Mouse (Mus musculus) frontal cortex, adult 2 months (tissue): Measurements from ENCODE around the gene Aff4. TPM values are rescaled to one million over a fixed set of nuclear protein-coding genes. Genes with fewer than 3 reads are reported as not detected.
"Not testable (repeated sequence)": the region's sequence is repeated elsewhere in the genome, so short reads cannot be mapped to it uniquely, and the experiment has no call there.

Experiments
- DNase-seq, 2 experiments: peaks; one replicate each; pipeline ENCODE4 v3.0.0; 2022; ENCODE audit warnings: low spot score in 1 of 2; ENCODE audit errors: extremely low spot score in 1 of 2
- polyA plus RNA-seq: library from polyadenylated mRNA; depleted of rRNA; stranded (reverse); fragments of >200 nt; gene quantifications from 2 replicates; pipeline ENCODE4 v1.2.3, GENCODE M21; 2012; rRNA removed

Gene Aff4
- polyA plus RNA-seq: 42.9 and 48.5 TPM in 2 replicates

GRCm38 (mm10) chr11:53350291-53351223, at the start of gene Aff4:
Gene Aff4 (plus strand): TSS chr11:53350833.
- DNase-seq: peak; percentile 40 to 81

- DNase-seq: no peak
Observed at GRCm38 (mm10) chr11:53301167-53301515, 49.5 kb upstream of the Aff4 start.

GRCm38 (mm10) chr11:53304044-53304840, 46.4 kb upstream of the Aff4 start:
- no peak for DNase-seq

- DNase-seq: no peak
Observed at GRCm38 (mm10) chr11:53306965-53307364, 43.7 kb upstream of the Aff4 start.

GRCm38 (mm10) chr11:53307558-53308065, 43.0 kb upstream of the Aff4 start:
- DNase-seq: no peak

- DNase-seq: no peak
Observed at GRCm38 (mm10) chr11:53308251-53308864, 42.3 kb upstream of the Aff4 start.

- DNase-seq: no peak
Observed at GRCm38 (mm10) chr11:53308884-53309310, 41.7 kb upstream of the Aff4 start.

- DNase-seq: no peak
Observed at GRCm38 (mm10) chr11:53311385-53311784, 39.2 kb upstream of the Aff4 start.

- not testable (repeated sequence) for DNase-seq
Observed at GRCm38 (mm10) chr11:53312823-53313222, 37.8 kb upstream of the Aff4 start.

GRCm38 (mm10) chr11:53314770-53315173, 35.9 kb upstream of the Aff4 start:
- no peak for DNase-seq

GRCm38 (mm10) chr11:53316996-53317395, 33.6 kb upstream of the Aff4 start:
- peak in 1 of 2 experiments; percentile 39 for DNase-seq

GRCm38 (mm10) chr11:53318041-53318440, 32.6 kb upstream of the Aff4 start:
- DNase-seq: no peak

GRCm38 (mm10) chr11:53318568-53318967, 32.1 kb upstream of the Aff4 start:
- DNase-seq: not testable (repeated sequence)

GRCm38 (mm10) chr11:53319867-53320266, 30.8 kb upstream of the Aff4 start:
- DNase-seq: not testable (repeated sequence)

- peak; percentile 74 to 93 for DNase-seq
Observed at GRCm38 (mm10) chr11:53324512-53324968, 26.1 kb upstream of the Aff4 start, which contains the start of gene Zcchc10. Gene Zcchc10 (plus strand): TSS chr11:53324679.

- DNase-seq: no peak
Observed at GRCm38 (mm10) chr11:53330325-53330724, 20.3 kb upstream of the Aff4 start.

- DNase-seq: no peak
Observed at GRCm38 (mm10) chr11:53331121-53331520, 19.5 kb upstream of the Aff4 start.

- no peak for DNase-seq
Observed at GRCm38 (mm10) chr11:53332076-53332680, 18.5 kb upstream of the Aff4 start.

- DNase-seq: no peak
Observed at GRCm38 (mm10) chr11:53335505-53336181, 15.0 kb upstream of the Aff4 start.

- no peak for DNase-seq
Observed at GRCm38 (mm10) chr11:53336182-53336571, 14.5 kb upstream of the Aff4 start.
